Mouse (Mus musculus): Measurements from ENCODE around the gene Hinfp. TPM values are rescaled to one million over a fixed set of nuclear protein-coding genes. Genes with fewer than 3 reads are reported as not detected.
A peak's percentile ranks its signal among the peaks of the same experiment; 100 is the strongest.

The Hinfp gene
- polyA plus RNA-seq, 1 experiment from 2014 or later, result 15.8 TPM

DNA sequence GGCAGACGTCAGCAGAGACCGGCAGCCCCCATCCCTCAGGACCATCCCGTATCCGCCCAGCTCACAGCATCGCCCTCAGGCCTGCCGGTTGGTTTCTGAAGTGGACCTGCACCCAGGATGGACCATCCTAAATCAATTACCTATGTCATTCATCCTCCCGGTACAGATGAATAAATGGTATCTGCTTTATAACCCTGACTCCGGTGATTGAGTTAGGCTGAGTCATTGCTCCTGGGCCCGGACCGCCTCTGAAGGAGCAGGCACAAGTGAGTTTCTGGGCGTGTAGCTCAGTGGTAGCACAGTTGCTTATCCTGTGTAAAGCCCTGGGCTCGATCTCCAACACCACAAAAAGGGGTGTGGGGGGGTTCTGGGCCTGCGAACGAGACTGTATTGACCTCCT lies 44.1 kb downstream of the Hinfp start:
- ATAC-seq (replicated peaks; ENCODE audit: extremely low read depth, insufficient read depth, low FRiP score), result no peak
- 83% methylated on average over 14 of the region's 14 CpGs for WGBS
- no peak overlapping the region for H3K4me3 ChIP-seq (ENCODE audit: low read length)

DNA sequence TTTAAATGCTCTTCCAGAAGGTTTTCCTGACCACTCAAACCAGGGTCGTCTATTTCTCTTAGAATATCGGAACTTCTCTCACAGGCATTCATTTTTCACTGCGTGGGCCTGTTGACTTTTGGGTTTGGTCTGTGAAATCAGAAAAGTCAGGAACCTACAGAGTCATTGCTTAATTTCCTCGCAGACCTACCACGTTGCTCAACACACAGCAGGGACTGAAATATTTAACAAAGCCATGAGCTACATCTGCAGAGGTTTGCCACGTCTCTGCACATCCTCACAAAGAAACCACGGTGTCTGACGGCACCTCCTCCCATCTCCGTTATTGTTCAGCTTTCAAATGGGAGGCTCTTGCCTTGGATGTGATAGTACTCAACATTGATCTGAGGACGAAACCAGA lies 46.5 kb downstream of the Hinfp start:
- no peaks in the 10 kb centered on the region; the same call in 1 of the 2 replicates for H3K4me1 ChIP-seq (ENCODE audit: control insufficient read depth, insufficient read depth, low read length)
- no peaks in the 10 kb centered on the region for H3K36me3 ChIP-seq (ENCODE audit: control insufficient read depth, insufficient read depth)
- H3K27ac ChIP-seq (ENCODE audit: low read length), result no peak overlapping the region
- no peak for ATAC-seq (replicated peaks; ENCODE audit: extremely low read depth, insufficient read depth, low FRiP score)
- no peaks in the 10 kb centered on the region for H3K9me3 ChIP-seq (replicated peaks; ENCODE audit: control insufficient read depth, low read length)
- H3K4me3 ChIP-seq (ENCODE audit: low read length), result no peak overlapping the region
- 75% methylated on average over 10 of the region's 10 CpGs for WGBS
- no peak overlapping the region for H3K9ac ChIP-seq (ENCODE audit: low read length)
- H3K27me3 ChIP-seq (ENCODE audit: control insufficient read depth, insufficient read depth, low read length), result no peaks in the 10 kb centered on the region
- no peak overlapping the region for H3K4me2 ChIP-seq (ENCODE audit: low read depth, low read length)

More for the DNA sequence above, 44.1 kb downstream of the Hinfp start:
- Histone ChIP-seq H3K4me2 (ENCODE audit: low read depth, low read length) (no peak overlapping the region), H3K9me3 (replicated peaks; ENCODE audit: control insufficient read depth, low read length) (no peaks in the 10 kb centered on the region), H3K36me3 (ENCODE audit: control insufficient read depth, insufficient read depth) (no peaks in the 10 kb centered on the region), H3K27me3 (ENCODE audit: control insufficient read depth, insufficient read depth, low read length) (no peaks in the 10 kb centered on the region), H3K4me1 (ENCODE audit: control insufficient read depth, insufficient read depth, low read length) (no peaks in the 10 kb centered on the region; the same call in 1 of the 2 replicates), H3K9ac (ENCODE audit: low read length) (no peak overlapping the region), H3K27ac (ENCODE audit: low read length) (no peak overlapping the region)

- no peak overlapping the region for H3K9ac ChIP-seq (ENCODE audit: low read length)
- no peak overlapping the region for H3K4me3 ChIP-seq (ENCODE audit: low read length)
- H3K9me3 ChIP-seq (replicated peaks; ENCODE audit: control insufficient read depth, low read length), result no peaks in the 10 kb centered on the region
- no peaks in the 10 kb centered on the region; the same call in 1 of the 2 replicates for H3K4me1 ChIP-seq (ENCODE audit: control insufficient read depth, insufficient read depth, low read length)
- H3K27ac ChIP-seq (ENCODE audit: low read length), result no peak overlapping the region
- 0 out of 2 replicates have a peak, but pooled peaks have one; percentile 49 for ATAC-seq (replicated peaks; ENCODE audit: extremely low read depth, insufficient read depth, low FRiP score)
- no peak overlapping the region for H3K4me2 ChIP-seq (ENCODE audit: low read depth, low read length)
- H3K27me3 ChIP-seq (ENCODE audit: control insufficient read depth, insufficient read depth, low read length), result no peaks in the 10 kb centered on the region
- WGBS, result 76% methylated on average over 8 of the region's 8 CpGs
- H3K36me3 ChIP-seq (ENCODE audit: control insufficient read depth, insufficient read depth), result no peaks in the 10 kb centered on the region
Observed at GRCm38 (mm10) chr9:44256213-44256612, 49.3 kb downstream of the Hinfp start.

- no peak overlapping the region for H3K4me3 ChIP-seq (ENCODE audit: low read length)
- no peaks in the 10 kb centered on the region for H3K9me3 ChIP-seq (replicated peaks; ENCODE audit: control insufficient read depth, low read length)
- WGBS, result 49% methylated on average over 6 of the region's 6 CpGs
- no peaks in the 10 kb centered on the region; the same call in 1 of the 2 replicates for H3K4me1 ChIP-seq (ENCODE audit: control insufficient read depth, insufficient read depth, low read length)
- no peak overlapping the region for H3K9ac ChIP-seq (ENCODE audit: low read length)
- H3K27ac ChIP-seq (ENCODE audit: low read length), result no peak overlapping the region
- H3K4me2 ChIP-seq (ENCODE audit: low read depth, low read length), result no peak overlapping the region
- ATAC-seq (replicated peaks; ENCODE audit: extremely low read depth, insufficient read depth, low FRiP score), result no peak
- no peaks in the 10 kb centered on the region for H3K27me3 ChIP-seq (ENCODE audit: control insufficient read depth, insufficient read depth, low read length)
- no peaks in the 10 kb centered on the region for H3K36me3 ChIP-seq (ENCODE audit: control insufficient read depth, insufficient read depth)
Observed at GRCm38 (mm10) chr9:44255136-44255521, 50.3 kb downstream of the Hinfp start.

- Histone ChIP-seq H3K4me1 (ENCODE audit: control insufficient read depth, insufficient read depth, low read length) (no peaks in the 10 kb centered on the region; the same call in 1 of the 2 replicates), H3K9me3 (replicated peaks; ENCODE audit: control insufficient read depth, low read length) (no peaks in the 10 kb centered on the region), H3K27ac (ENCODE audit: low read length) (no peak overlapping the region), H3K9ac (ENCODE audit: low read length) (no peak overlapping the region), H3K27me3 (ENCODE audit: control insufficient read depth, insufficient read depth, low read length) (no peaks in the 10 kb centered on the region), H3K36me3 (ENCODE audit: control insufficient read depth, insufficient read depth) (no peaks in the 10 kb centered on the region), H3K4me3 (ENCODE audit: low read length) (no peak overlapping the region), H3K4me2 (ENCODE audit: low read depth, low read length) (no peak overlapping the region)
- 26% methylated on average over 4 of the region's 5 CpGs for WGBS
- no peak for ATAC-seq (replicated peaks; ENCODE audit: extremely low read depth, insufficient read depth, low FRiP score)
Observed at GRCm38 (mm10) chr9:44254508-44255135, 50.8 kb downstream of the Hinfp start.

DNA sequence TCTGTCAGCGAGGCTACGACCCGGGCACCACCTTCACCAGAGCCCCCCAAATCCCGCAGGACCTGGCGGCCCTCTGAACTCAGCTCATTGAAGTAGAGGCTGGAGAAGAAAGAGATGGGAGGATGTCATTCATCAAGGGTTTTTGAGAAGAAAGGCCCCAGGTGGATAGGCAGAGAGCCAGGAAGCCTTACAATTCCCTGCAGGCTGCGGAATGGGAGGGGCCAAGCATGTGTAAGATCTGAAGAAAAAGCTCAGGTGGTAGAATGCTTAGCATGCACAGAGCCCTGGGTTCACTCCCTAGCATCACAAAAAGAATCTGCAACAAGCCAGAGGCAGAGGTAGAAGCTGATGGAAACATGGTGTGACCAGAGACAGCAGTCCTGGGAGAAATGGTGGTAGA lies 52.0 kb downstream of the Hinfp start:
- Histone ChIP-seq H3K27me3 (ENCODE audit: control insufficient read depth, insufficient read depth, low read length) (no peaks in the 10 kb centered on the region), H3K36me3 (ENCODE audit: control insufficient read depth, insufficient read depth) (no peaks in the 10 kb centered on the region), H3K27ac (ENCODE audit: low read length) (no peak overlapping the region), H3K4me1 (ENCODE audit: control insufficient read depth, insufficient read depth, low read length) (peaks cover 2% of the 10 kb centered on the region; the same call in 1 of the 2 replicates), H3K4me2 (ENCODE audit: low read depth, low read length) (no peak overlapping the region), H3K9ac (ENCODE audit: low read length) (no peak overlapping the region), H3K4me3 (ENCODE audit: low read length) (no peak overlapping the region), H3K9me3 (replicated peaks; ENCODE audit: control insufficient read depth, low read length) (no peaks in the 10 kb centered on the region)
- ATAC-seq (replicated peaks; ENCODE audit: extremely low read depth, insufficient read depth, low FRiP score), result no peak
- 79% methylated on average over 6 of the region's 6 CpGs for WGBS

- no peak for ATAC-seq (replicated peaks; ENCODE audit: extremely low read depth, insufficient read depth, low FRiP score)
- 76% methylated on average over 10 of the region's 10 CpGs for WGBS
- H3K27me3 ChIP-seq (ENCODE audit: control insufficient read depth, insufficient read depth, low read length), result 0 out of 2 replicates have a peak, but pooled peaks cover 3% of the 10 kb centered on the region
Observed at GRCm38 (mm10) chr9:44251314-44251713, 54.2 kb downstream of the Hinfp start, which contains the start of gene Pdzd3. TSS of gene Pdzd3 (minus strand) at chr9:44251471.

DNA sequence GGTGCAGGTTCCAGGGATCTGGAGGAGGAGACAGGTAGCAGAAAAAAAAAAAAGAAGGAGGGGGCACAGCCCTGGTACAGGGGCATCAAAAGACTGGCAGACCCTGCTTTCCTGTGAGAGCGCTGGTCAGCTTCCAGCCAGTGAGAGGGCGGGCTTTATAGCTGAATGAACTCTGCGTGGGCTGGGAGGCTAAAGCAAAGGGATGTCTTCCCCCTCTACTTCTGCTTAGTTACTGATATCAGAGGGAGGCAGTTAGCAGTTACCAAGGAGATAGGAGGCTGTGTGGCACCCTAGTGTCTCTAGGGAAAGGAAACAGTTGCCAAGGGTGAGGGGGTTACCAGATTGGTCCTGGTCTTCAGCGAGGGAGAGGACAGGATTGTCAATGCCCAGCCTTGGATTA lies 55.0 kb downstream of the Hinfp start:
- H3K9ac ChIP-seq (ENCODE audit: low read length), result no peak overlapping the region
- no peak overlapping the region for H3K4me3 ChIP-seq (ENCODE audit: low read length)
- ATAC-seq (replicated peaks; ENCODE audit: extremely low read depth, insufficient read depth, low FRiP score), result no peak
- H3K9me3 ChIP-seq (replicated peaks; ENCODE audit: control insufficient read depth, low read length), result no peaks in the 10 kb centered on the region
- H3K4me1 ChIP-seq (ENCODE audit: control insufficient read depth, insufficient read depth, low read length), result peaks cover 2% of the 10 kb centered on the region; the same call in 1 of the 2 replicates
- no peaks in the 10 kb centered on the region for H3K36me3 ChIP-seq (ENCODE audit: control insufficient read depth, insufficient read depth)
- H3K27ac ChIP-seq (ENCODE audit: low read length), result no peak overlapping the region
- H3K4me2 ChIP-seq (ENCODE audit: low read depth, low read length), result no peak overlapping the region
- 61% methylated on average over 4 of the region's 4 CpGs for WGBS
- 0 out of 2 replicates have a peak, but pooled peaks cover 3% of the 10 kb centered on the region for H3K27me3 ChIP-seq (ENCODE audit: control insufficient read depth, insufficient read depth, low read length)

More at GRCm38 (mm10) chr9:44251314-44251713, 54.2 kb downstream of the Hinfp start, which contains the start of gene Pdzd3:
- no peak within 1 kb of the TSS for H3K27ac ChIP-seq (ENCODE audit: low read length)
- H3K4me2 ChIP-seq (ENCODE audit: low read depth, low read length), result no peak within 1 kb of the TSS
- no peak within 1 kb of the TSS for H3K4me3 ChIP-seq (ENCODE audit: low read length)
- H3K36me3 ChIP-seq (ENCODE audit: control insufficient read depth, insufficient read depth), result no peaks in the 10 kb centered on the region
- H3K9me3 ChIP-seq (replicated peaks; ENCODE audit: control insufficient read depth, low read length), result no peaks in the 10 kb centered on the region
- no peak within 1 kb of the TSS for H3K9ac ChIP-seq (ENCODE audit: low read length)
- peaks cover 2% of the 10 kb centered on the region; the same call in 1 of the 2 replicates for H3K4me1 ChIP-seq (ENCODE audit: control insufficient read depth, insufficient read depth, low read length)
